Mouse (Mus musculus) CD4-positive, CD25-positive, alpha-beta regulatory T cell, adult 9 weeks (primary cell): Measurements from ENCODE around the gene Dhx33. TPM values are rescaled to one million over a fixed set of nuclear protein-coding genes. Genes with fewer than 3 reads are reported as not detected.

ENCODE experiments used
- polyA plus RNA-seq: library from polyadenylated mRNA; unstranded; fragments of 100-300 nt; shearing (Covaris generic); gene quantifications from one replicate; pipeline ENCODE4 v1.2.1, GENCODE M21; 2017

Dhx33 gene
- 11.7 TPM for polyA plus RNA-seq

DNA sequence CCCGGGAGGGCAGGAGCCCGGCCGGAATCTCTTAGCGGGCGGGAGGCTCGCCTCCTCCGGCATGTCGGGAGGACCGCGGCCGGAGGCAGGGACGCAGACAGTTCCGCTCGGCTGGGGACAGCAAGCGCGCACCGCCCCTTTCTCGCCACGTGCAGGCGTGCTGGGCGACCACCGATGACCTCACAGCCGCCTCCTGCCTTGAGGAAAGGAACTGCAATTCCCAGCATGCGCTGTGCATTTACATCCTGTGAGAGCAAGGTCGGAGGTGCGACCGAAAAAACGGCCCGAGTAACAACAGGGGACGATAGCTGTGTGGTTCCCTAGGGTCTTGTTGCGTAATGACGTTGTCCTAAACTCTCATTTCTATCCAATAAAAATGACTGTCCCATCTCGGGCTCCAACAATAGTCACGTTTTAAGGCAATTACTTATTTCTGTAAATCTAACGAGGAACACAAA is at the start of gene Dhx33:
Gene Dhx33, minus strand, starts transcription at position 122 of the 458 bp plus-strand sequence.

DNA sequence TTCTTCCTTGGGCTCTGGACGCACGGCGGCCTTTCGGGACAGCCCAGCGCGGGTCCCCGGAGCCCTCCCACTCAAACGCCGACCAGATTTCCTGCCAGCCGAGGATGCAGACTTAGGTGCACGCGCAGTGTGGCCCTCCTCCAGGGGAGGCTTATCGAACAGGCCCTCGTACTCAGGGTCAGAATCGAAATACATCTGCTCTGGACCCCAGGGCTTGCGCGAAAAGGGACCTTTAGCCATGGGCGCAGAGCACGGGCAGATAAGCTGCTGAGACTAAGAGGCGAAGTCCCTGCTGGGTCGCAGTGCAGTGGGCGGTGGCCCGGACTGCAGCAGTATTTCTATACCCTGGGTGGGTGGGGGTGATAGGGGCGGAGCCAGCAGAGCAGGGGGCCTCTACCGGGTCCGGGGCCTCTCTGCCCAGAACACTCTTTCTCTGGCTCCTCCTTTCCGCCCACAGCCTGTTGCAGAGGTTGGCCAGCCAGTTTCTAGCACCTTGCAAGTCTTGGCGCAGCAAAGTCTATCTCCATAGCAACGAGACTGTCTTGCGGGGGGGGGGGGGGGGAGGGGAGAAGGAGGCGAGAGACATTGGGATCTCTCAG is 29.0 kb upstream of the Dhx33 start, which contains the start of gene 6330403K07Rik:
Gene 6330403K07Rik, minus strand, starts transcription at position 351 of the 599 bp plus-strand sequence.

DNA sequence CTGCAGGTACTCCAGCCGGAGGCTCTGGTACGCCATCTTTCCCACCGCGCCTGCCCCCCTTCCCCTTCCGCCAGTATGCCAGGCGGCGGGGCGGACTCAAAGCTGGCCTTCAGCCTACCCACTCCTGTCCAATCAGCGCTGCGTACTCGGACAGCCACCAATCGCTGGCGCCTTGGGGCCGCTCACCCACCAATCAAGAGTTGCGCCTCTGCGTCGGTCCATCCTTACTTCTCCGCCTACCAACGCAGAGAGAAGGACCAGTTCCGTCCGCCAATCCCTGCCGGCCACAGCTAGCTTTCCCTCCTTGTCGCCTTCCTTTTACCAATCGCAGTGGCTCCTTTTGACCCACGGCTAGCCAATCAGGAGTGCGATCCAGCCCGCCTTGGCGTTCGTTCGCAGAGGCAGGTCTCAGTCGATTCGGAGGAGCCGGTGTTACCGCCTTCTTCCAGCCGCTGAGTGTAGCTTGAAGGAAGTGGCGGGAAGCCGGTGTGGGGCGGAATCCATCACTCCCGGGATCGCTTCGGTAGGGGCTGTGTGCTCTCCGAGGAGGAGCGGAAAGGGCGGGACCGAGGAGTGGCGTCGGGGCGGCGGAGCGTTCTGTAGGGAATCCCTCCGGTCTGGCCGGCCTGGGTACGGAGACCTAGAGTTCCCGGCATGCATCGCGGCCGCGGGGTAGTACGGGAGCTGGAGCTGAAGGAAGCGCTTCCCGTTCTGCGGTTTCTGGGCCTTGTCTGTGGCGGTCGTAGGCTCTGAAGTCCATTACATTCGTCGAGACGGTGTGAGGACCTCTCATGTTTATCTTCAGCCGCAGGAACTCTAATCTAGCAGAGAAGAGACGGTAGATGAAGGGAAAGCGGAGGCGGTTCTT is 15.2 kb upstream of the Dhx33 start, which contains the start of the genes Mis12 and Derl2:
Gene Mis12, plus strand, starts transcription at position 411 of the 868 bp plus-strand sequence.
Gene Derl2, minus strand, starts transcription at position 641 of the 868 bp plus-strand sequence.

DNA sequence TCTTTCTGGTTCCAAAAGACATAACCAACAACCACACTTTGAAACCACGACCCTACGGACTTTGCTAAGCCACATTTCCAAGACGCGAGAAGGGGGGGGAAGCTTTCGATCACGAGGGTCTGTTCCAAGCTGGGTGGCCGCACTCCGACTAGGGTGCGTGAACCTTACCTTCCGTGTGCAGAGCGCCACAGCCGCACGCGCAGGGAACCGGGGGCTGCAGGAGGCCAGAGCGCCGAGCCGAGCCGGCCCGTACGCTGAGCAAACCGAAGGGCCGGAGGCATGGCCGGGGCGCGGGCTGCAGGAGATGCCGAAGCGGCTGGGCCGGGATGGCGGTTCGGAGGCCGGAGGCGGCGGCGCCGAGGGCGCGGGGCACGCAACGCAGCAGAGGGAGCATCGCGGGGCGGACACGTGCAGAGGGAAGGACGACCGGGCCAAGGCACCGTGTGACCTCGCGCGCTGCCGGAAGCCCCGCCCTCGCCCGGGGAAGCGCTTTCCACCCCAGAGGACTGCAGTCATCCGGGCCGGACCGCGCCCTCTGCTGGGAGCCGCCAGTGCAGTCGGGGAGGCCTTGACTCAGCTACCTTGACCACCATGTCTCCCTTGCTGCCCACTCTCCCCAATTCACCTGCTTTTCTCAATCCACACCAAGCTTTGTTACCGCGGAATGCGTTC is 21.5 kb downstream of the Dhx33 start, which contains the start of gene C1qbp:
Gene C1qbp, minus strand, starts transcription at position 470 of the 672 bp plus-strand sequence.

DNA sequence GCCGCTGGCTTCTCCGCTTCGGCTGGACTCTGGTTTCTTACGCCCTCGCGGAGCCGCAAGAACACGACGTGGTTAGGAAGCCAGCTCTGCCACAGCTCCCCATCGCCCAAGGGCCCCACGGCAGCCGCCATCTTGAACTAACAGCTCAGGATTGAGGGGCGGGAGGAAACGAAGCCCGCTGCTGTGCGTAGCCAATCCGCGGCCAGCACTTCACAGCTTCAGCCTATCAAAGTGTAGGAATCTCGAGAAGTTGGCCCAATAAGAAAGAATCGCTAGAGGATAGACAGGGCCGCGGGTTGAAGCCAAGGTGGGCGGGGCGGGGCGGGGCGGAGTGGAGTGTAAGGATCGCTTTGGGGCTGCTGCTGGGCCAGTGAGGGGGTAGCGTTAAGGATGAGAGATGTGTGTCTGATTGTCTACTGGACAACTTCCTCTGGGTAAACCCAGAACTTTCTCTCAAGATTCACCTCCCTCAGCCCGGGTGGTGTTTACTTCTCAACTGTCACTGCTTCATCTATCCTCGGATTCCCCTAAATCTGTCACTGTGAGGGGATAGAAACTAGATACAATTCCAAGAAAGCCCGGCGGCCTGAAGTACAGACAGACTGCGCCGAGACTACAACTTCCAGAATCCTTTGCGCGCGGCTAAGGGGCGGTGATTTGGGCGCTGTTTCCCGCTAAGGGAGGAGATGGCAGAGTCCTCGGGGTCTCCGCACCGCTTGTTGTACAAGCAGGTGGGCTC is 34.2 kb downstream of the Dhx33 start, which contains the start of the genes Nup88 and Rpain:
Gene Nup88, minus strand, starts transcription at position 153 of the 739 bp plus-strand sequence.
Gene Rpain, plus strand, starts transcription at position 393 of the 739 bp plus-strand sequence.

Other genes with a start within 250 kb of the Dhx33 start
- 5.8 TPM for gene Zfp3, start 240.2 kb downstream of the Dhx33 start, polyA plus RNA-seq
- 0.46 TPM for gene Scimp, start 191.9 kb downstream of the Dhx33 start, polyA plus RNA-seq
- gene Rabep1, start 159.7 kb downstream of the Dhx33 start, polyA plus RNA-seq = 9.8 TPM
- 120 TPM for gene Nup88, start 34.5 kb downstream of the Dhx33 start, polyA plus RNA-seq
- gene Rpain, start 34.2 kb downstream of the Dhx33 start, polyA plus RNA-seq = 113 TPM
- 16.5 TPM for gene C1qbp, start 21.4 kb downstream of the Dhx33 start, polyA plus RNA-seq
- 48.2 TPM for gene Mis12, start 15.2 kb upstream of the Dhx33 start, polyA plus RNA-seq
- gene Derl2, start 15.4 kb upstream of the Dhx33 start, polyA plus RNA-seq = 99.7 TPM
- gene 6330403K07Rik, start 29.1 kb upstream of the Dhx33 start, polyA plus RNA-seq = 13.7 TPM
- 0.57 TPM for gene Nlrp1a, start 140.3 kb upstream of the Dhx33 start, polyA plus RNA-seq
- 4.7 TPM for gene Nlrp1b, start 226.3 kb upstream of the Dhx33 start, polyA plus RNA-seq